Mouse (Mus musculus) lung, postnatal 25 days (tissue): ENCODE results near the gene Osbpl5.
A peak's percentile ranks its signal among the peaks of the same experiment; 100 is the strongest.

Experiments used
- DNase-seq: peaks from one replicate; pipeline ENCODE4 v3.0.0; 2022; ENCODE audit warnings: low spot score

The Osbpl5 gene

GRCm38 (mm10) chr7:143755357-143756124 lies 1.2 kb downstream of the Osbpl5 start:
- DNase-seq: no peak

DNA sequence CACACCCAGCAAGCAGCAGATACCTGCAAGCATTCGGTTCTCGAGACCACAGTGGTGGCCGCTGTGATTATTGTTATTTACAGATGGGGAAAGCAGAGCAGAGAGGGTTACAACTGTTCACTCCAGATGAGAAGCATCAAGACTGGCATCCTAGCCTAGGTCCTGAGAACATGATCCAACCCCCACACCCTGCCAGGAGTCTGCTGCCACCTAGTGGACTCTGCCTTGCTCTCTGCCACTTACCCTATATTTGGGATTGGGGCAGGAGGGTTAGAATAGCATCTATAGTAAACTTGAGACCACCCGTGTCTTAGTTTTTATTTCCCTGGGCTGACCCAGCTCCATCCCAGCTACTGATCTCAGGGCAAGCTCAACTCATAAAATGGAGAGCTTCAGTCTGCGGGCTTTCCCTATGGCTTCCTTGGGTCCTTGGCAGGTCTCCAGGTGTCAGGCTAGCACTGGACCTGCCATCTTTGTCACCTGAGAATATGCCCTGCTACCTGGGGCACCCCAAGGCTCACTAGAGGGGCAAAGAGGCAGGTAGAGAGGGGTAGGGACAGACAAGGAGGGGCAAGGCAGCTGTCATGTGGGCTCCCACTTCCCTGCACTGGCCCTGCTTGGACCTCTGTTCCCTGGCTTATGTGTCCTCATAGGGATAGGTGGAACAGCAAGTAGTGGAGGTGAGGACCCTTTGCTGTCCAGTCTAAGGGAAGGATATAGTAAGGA lies 2.6 kb downstream of the Osbpl5 start:
- DNase-seq: peak; percentile 69

- DNase-seq: no peak
These were observed 4.2 kb downstream of the Osbpl5 start for GRCm38 (mm10) chr7:143752606-143753005.

DNA sequence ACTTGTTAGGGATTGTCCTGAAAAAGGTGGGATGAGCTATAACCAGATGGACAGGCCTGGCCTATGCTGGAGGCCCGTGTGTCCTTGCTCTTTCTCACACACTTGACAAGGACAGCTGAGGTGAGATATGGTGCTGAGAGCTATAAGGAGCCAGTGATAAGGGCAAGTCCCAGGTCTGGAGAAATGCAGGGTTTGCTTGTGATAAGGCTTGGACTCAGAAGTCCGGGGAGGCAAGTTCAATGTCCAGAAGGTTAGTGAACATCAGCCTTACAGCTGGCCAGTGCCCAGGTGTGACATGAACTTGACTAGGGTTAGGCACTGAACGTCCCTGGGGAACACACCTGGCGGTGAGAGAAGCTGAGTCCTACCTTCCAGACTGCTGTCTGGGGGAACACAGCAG lies 4.7 kb downstream of the Osbpl5 start:
- no peak for DNase-seq

DNA sequence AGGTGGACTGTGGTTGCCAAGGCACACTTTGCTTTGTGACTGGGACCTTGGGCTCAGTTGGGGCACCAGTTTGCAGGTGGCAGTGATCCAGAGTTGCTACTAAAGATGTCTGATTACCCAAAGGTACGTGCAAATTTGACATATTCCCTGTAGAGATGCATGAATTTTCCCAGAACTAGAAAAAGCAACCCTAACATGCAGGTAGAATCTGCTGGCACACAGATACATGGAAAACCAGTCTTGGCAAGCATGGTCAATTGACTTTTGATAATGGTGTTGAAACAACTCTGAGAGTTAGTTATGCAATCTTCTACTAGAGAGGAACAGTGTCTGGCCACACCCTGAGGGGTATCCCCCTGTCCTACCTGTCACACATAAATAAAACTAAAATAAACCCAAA lies 5.4 kb downstream of the Osbpl5 start:
- DNase-seq: peak; percentile 35

DNA sequence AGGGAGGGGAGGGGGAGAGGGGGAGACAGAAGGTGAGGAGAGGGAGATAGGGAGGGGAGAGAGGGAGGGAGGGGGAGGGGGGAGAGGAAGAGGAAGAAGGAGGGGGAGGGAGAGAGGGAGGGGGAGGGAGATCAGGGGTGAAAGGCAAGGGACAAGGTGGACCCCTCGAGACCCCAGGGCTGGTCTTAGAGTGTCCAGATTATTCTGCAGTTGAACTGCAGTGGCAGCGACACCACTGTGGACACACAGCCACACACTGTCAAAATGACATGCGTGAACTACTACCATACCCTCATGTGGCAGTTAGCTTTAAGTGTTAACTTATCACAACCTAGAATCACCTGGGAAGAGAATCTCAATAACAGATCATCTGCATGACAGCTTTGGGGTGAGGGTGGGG lies 7.7 kb downstream of the Osbpl5 start:
- DNase-seq: no peak

DNA sequence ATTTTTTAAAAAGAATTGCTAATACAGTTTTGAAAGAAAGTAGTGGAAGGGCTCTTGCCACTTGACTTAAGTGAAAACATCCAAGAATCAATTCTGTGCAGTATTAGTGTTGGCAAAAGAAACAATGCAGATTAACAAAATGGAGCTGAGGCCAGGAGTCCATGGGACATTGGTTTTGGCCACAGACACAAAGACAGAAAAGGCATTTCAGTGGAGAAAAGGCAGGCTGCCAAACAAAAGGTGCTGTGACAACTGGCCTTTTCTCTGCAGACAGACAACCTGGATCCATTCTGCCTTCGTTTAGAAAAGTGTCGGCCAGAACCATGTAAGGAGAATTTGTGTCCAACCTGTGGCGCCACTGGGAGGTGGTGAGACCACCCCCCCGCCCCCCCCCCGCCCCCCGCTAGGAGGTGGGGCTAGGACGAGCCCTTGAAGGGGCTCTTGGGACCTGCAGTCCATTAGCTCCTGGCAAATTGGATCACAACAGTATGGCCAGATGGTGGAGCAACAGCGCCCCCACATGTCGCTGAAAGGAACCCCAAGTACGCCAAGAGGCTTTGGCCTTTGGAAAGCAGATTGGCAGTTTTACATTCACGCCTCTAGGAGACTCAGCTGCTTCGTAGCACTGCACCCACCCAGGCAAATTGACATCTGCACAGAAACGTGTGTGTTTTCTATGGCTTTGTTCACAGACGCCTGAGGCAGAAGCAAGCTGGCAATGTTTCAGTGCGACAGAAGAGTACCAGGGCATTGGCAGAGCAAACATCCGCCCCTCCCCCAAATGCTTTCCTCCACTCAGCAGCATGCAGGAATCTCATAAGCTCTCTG lies 8.5 kb downstream of the Osbpl5 start:
- peak; percentile 92 for DNase-seq

DNA sequence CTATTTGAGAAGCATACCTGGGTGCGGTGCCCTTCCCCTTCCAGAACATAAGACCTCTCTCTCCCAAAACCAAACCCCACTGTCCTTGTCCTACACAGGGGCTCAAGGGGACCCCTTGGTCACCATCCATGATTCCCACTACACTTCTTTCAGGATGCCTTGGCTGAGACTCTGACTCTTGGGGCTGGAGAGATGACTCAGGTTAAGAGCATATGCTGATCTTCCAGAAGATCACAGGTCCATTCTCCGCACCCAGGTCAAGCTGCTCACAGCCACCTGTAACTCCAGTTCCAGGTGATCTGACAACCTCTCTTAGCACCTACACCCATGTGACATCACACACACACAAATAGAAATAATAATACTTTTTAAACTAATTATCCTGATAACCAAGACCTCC lies 16.1 kb downstream of the Osbpl5 start:
- DNase-seq: no peak

- peak; percentile 90 for DNase-seq
These were observed 17.0 kb downstream of the Osbpl5 start for GRCm38 (mm10) chr7:143739511-143740461.

- DNase-seq: peak; percentile 51
These were observed 18.2 kb downstream of the Osbpl5 start for GRCm38 (mm10) chr7:143738601-143739006.

DNA sequence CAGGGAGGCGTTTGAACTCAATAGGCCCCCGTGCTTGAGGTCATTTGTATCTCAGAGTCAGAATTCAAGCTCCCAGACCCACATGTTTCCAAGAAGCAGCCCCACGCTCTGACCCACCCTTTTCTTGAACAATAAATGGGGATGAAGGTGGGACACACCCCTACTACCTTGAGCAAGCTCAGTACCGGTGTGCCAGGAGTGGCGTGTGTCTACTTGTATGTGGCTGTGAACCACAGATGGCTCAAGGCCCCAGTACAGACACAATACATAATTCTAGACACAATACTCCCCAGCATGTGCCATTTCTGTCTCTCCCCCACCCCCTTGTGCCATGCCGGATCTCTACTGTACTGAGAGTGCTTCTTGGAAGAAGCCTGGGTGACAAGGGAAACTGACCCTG lies 18.6 kb downstream of the Osbpl5 start:
- no peak for DNase-seq

GRCm38 (mm10) chr7:143733746-143734145 lies 23.0 kb downstream of the Osbpl5 start:
- DNase-seq: no peak

DNA sequence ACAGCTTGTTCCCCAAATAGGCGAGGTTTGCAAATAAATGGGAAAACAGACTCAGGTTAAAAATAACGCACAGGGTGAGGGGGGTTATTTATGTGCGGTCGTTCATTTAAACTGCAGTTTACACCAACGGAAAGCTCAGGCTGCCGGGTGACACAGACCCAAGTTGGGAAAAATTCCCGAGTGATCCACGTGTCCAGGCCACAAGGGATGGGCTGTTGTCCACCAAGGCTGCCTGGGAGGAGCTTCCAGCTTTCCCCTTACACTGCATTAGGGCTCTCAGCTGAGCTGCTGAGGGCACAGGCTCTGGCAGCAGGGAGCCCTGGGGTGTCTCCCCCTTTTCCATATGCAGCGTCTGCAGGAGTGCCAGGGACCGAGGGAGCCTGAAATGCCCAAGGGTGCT lies 26.9 kb downstream of the Osbpl5 start:
- no peak for DNase-seq

DNA sequence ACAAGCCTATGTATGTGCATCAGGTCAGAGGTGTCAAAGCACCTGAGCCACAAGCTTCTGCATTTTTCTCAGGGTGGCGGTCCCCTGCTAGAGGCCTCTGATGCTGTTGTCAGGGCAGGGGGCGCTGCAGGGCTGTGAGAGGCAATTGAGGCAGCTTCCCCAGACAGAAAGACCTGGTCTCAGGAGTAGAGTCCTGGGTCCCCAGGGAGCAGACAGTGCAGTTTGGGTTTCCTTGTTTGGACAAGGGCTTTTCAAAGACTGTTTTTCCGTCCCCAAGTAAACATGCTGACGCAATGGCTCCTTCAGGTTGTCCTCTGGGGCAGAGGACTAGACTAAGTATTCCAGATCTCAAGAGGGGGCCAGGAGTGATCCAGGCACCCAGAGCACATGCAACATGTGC lies 30.4 kb downstream of the Osbpl5 start:
- peak; percentile 70 for DNase-seq

DNA sequence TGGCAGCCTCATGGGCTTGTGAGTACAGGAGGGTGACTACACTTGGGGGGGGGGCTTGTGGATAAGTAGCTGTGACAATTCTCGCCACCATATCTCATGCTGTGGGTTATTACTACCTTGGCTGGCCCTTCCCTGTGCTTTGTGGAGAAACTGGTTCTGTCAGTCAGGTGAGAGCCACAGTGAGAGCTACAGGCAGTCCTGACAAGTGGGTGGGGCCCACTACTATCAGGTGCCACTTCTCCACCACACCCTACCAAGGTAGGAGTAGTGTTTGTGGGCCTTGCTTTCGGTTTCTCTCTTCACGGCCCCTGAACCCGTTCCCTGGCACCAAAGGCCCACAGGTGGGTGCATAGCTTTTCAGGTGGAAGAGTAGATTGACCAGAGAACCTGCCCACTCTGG lies 32.9 kb downstream of the Osbpl5 start:
- peak; percentile 87 for DNase-seq

GRCm38 (mm10) chr7:143722646-143723045 lies 34.1 kb downstream of the Osbpl5 start:
- no peak for DNase-seq

- peak; percentile 69 for DNase-seq
These were observed 39.0 kb downstream of the Osbpl5 start for GRCm38 (mm10) chr7:143717811-143718210.

- DNase-seq: no peak
These were observed 43.4 kb downstream of the Osbpl5 start for GRCm38 (mm10) chr7:143713421-143713820.

- DNase-seq: no peak
These were observed 43.9 kb downstream of the Osbpl5 start for GRCm38 (mm10) chr7:143712771-143713348.

DNA sequence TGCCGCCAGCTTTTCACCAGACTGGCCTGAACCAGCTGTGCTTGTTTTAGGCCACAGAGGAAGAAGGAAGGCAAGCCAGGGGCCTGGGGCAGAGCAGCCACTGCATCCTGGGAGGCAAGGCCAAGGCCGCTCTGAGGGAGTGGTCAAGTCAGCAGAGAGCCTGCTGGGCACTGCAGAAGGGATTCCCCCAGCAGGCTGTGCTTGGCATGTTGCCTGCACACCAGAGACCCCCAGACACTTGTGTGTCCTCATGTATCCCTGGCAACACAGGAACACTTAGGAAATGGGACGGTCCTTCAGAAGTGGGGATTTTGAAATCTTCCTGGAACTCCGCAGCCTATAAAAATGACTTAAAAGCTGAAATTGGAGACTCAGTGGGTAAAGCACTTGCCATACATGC lies 44.8 kb downstream of the Osbpl5 start:
- DNase-seq: no peak

GRCm38 (mm10) chr7:143711381-143711780 lies 45.4 kb downstream of the Osbpl5 start:
- DNase-seq: no peak
